Mouse (Mus musculus): ENCODE measurements around the gene Slc26a10.
"Not testable (repeated sequence)": the region's sequence is repeated elsewhere in the genome, so short reads cannot be mapped to it uniquely, and the experiment has no call there.

The Slc26a10 gene

DNA sequence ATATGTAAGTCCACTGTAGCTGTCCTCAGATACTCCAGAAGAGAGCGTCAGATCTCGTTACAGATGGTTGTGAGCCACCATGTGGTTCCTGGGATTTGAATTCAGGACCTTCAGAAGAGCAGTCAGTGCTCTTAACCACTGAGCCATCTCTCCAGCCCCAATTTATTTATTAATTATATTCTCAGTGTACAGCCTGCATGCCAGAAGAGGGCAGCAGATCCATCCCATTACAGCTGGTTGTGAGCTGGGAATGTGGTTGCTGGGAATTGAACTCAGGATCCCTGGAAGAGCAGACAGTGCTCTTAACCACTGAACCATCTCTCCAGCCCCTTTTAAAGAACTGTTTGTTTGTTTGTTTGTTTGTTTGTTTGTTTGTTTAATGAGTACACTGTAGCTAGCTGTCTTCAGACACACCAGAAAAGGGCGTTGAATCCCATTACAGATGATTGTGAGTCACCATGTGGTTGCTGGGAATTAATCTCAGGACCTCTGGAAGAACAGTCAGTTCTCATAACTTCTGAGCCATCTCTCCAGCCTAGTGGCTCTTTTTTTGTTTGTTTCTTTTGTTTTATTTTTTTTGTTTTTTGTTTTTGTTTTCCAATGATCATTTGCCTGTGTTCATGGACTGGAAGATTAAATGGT lies 45.9 kb downstream of the Slc26a10 start:
- in situ Hi-C loops (cut with MboI, MseI), result not testable (repeated sequence)

DNA sequence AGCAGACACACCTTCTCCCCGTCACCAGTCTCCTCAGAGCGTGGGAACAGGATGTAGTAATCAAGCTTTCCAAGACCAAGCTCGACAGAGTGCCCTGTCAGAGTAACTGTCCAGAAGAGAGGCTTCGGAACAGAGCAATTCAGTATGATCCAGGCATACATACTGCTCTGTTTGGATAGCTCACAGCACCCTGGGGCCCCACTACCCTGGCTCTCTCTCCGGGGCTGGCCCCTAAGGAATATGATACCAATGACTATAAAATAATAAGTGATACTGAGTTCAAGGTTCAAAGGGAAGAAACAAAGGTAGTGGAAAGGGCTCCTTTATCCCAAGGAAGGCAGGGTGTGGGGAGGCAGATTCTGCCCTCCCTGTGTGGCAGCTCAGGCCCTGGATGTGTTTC lies 48.0 kb downstream of the Slc26a10 start:
- in situ Hi-C loops (cut with MboI, MseI), result no loop called here

DNA sequence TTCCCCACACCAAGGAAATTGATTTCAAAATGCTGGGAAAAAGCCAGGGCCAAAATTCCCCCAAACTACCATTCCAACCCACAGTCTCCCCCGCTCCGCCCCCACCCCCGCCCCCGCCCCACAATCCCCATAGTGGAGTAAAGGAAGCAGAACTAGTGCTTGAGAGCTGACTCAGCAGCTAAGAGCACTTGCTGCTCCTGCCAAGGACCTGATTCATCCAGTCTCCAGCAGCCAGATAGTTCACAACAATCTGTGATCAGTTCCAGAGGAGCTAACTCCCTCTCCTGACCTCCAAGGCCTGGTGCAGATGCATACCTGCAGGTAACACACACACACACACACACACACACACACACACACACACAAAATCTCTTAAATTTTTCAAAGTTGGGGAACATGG lies 51.0 kb downstream of the Slc26a10 start:
- in situ Hi-C loops (cut with MboI, MseI), result no loop called here

DNA sequence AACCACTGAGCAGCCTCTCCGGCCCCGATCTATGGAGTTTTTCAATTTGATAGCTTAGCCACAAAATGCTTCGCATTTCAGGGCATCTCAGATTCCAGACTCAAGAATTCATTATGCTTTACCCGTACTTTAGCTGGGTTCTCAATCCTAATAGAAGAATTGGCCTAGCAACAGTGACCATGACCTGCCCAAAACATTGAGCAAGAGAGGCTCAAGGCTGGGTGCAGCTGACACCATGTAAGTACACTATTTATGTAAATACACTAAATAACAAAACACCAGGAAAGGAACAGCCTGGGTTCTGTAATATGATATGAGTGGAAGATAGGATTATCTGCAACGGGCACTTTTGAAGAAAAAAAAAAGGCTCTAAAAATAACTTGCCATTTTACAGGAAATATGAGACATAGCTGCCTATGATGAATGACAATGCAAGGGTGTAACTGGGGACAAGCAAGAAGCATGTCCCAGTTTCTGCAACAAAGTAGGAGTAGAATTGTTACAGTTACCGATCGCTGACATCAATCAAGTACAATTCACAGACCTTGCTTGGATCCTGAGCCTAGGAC lies 52.6 kb downstream of the Slc26a10 start:
- in situ Hi-C loops (cut with MboI, MseI), result no loop called here

DNA sequence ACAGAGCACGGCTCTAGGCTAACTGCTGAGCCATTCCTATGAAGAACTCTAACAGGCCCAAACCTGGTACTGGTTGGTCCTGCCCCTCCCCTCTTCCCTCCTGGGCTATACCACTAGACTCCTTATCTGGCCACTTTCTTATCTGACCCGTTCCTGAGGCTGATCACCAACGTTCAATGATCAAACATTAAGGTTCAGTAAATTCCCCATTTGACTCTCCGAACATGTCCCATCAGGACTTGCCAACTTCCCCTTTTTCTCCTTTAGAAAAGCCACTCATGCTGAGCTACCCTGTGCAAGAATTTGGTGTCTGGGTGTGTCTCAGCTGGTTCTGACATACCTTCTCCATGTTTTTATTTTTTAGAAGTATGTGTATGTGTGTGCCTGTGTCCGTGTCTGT lies 53.9 kb downstream of the Slc26a10 start:
- in situ Hi-C loops (cut with MboI, MseI), result no loop called here

DNA sequence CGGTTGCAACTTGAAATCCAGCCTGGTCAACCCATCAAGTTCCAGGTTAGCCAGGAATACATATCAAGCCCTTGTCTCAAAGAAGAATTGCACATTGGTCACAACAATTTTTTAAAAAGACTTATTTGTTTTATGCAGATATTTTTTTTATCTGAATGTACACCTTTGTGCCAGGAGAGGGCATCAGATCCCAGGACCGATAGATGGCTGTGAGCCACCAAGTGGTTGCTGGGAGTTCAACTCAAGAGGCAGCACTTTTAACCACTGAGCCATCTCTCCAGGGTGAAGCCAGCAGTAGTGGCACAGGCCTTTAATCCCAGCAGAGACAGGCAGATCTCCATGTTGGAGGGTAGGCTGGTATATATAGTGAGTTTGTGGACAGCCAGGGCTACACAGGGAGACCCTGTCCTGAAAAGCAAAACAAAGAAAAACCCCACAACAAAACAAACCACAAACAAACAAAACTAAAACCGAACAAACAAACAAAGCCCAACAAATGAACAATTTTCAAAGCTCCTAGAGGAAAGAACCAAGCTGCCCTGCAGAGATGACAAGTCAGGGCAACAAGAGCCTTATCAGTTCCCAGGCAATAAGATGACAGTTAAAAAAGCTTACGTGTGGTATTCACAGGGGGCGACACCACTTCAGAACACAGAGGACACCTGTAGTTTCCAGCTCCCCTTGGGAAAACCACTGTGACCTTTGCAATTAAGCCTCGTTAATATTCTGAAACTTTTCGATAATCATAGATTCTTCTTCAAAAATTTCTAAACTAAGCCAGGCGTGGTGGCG lies 55.0 kb downstream of the Slc26a10 start:
- in situ Hi-C loops (cut with MboI, MseI), result no loop called here

DNA sequence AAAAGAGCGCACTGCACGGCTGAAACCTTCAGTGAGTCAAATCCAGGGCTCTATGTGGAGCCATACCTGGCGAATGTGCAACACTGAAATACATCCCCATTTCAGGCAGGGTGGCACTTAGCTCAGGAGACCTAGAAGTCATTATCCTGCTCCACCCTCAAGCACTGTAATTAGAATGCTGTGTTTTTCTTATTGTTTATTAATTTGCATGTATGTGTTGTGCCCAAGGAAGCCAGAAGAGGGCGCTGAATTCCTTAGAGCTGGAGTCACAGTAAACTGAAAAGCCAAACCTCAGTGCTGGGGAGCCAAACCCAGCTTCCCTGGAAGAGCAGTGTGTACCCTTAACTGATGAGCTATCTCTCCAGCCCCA lies 57.0 kb downstream of the Slc26a10 start:
- in situ Hi-C loops (cut with MboI, MseI), result no loop called here

DNA sequence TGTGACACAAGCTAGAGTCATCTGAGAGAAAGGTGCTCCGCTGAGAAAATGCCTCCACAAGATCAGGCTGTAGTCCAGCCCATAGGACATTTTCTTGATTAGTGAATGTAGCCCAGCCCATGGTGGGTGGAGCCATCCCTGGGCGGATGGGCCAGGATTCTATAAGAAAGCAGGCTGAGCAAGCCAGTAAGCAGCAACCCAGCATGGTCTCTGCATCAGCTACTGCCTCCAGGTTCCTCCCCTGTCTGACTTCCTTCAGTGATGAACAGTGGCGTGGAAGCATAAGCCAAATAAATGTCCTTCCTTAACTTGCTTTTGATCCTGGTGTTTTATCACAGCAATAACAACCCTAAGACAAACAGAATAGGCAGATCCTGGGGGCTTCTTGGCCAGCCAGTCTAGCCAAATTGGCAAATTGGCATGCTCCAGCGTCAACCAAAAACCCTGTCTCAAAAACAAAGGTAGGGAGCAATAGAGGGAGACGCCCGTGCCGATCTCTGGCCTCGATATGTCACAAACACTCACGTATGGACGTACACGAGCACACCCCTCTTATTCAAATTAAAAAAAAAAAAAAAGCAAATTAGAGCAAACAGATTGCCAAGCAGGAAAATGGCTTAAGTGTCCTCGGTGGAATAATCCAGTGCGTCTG lies 57.5 kb downstream of the Slc26a10 start:
- in situ Hi-C loops (cut with MboI, MseI), result no loop called here

DNA sequence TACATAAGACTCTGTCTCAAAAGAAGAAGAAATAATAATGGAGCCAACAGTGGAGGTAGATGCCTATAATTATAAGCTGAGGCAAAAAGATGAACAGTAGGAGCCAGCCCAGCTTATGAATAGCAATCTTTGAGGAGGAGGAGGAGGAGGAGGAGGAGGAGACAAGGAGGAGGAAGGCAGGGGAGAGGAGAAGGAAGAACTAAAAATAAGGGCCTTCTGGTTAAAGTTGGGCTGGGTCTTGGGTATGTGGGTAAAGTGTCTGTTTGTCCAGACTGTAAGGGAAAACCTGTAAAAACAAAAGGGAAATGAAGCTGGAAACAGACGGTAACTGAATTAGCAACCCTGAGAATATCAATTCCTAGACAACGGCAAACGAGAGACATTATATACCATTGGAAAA lies 58.4 kb downstream of the Slc26a10 start:
- in situ Hi-C loops (cut with MboI, MseI), result no loop called here
